Mouse (Mus musculus): ENCODE data around the gene Olfml1. TPM values are rescaled to one million over a fixed set of nuclear protein-coding genes. Genes with fewer than 3 reads are reported as not detected.

Gene Olfml1
- polyA plus RNA-seq, 1 experiment, result 20.0 TPM

- DNase-seq (ENCODE audit: low spot score), result peak; percentile 88
Measured at GRCm38 (mm10) chr7:107594857-107595402, 27.7 kb downstream of the Olfml1 start, which contains the start of gene Ppfibp2. Gene Ppfibp2, plus strand, starts transcription at chr7:107595207.

GRCm38 (mm10) chr7:107595426-107595825, 28.2 kb downstream of the Olfml1 start:
- DNase-seq (ENCODE audit: low spot score), result no peak

GRCm38 (mm10) chr7:107596753-107597152, 29.5 kb downstream of the Olfml1 start:
- no peak for DNase-seq (ENCODE audit: low spot score)

DNA sequence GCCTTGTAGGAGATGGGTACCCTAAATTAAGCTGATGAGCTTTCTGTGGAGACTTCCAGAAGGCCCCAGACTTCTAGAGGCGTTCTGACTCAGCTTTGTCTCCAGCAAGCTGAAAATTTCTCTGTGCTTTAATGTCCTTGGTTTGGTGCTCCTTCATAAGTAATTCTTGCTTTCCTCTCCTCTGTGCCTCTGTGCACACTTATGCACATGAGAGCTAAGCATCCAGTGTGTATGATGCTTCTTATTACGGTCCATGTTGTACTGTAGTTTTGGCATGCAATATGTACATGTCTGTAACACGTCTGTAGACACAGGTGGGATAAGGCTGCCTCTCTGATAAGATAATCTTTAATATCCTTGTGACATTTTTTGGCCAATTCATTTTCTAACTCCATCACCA, 30.7 kb downstream of the Olfml1 start:
- no peak for DNase-seq (ENCODE audit: low spot score)

GRCm38 (mm10) chr7:107600651-107601050, 33.4 kb downstream of the Olfml1 start:
- no peak for DNase-seq (ENCODE audit: low spot score)

GRCm38 (mm10) chr7:107602505-107602904, 35.3 kb downstream of the Olfml1 start:
- no peak for DNase-seq (ENCODE audit: low spot score)

DNA sequence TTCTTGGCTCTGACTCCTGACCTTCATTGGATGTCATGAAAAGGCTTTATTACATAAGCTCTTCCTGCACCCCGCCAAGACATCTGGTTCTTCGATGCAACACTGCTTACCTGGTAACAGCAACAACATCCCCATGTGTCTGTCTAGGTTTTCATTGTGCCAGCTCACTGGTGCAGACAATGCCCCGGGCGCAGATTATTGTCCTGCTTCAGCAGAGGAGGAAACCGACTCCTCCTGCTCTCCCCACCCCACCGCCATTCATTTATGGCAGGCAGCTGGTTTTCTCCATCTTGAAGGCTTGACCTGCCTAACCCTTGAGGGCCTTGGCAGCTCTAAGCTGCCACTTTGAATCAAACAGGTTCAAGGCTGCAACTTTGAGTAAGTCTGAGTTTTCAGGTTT, 35.7 kb downstream of the Olfml1 start:
- DNase-seq (ENCODE audit: low spot score), result no peak

DNA sequence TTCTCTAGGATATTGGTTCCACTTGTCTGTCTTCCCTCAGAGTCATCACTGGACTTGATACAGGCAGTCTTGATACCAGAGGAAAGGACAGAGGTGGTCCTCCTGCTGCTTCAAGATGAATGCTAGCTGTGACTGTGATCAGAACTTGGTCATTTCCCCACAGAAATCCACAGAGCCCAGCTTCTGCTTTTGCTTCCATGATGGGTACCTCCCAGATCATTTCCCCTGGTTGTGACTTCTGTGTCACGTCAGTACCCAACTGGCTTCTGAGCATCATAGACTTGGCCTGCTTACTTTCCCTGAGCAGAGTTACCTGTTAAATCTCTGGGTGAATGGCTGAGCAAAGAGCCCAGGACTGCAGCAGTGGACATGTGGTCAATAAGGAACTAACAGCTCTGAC, 40.5 kb downstream of the Olfml1 start:
- no peak for DNase-seq (ENCODE audit: low spot score)

- no peak for DNase-seq (ENCODE audit: low spot score)
Measured at GRCm38 (mm10) chr7:107609622-107610255, 42.5 kb downstream of the Olfml1 start.

- no peak for DNase-seq (ENCODE audit: low spot score)
Measured at GRCm38 (mm10) chr7:107610880-107611279, 43.6 kb downstream of the Olfml1 start.

- no peak for DNase-seq (ENCODE audit: low spot score)
Measured at GRCm38 (mm10) chr7:107618028-107618992, 51.1 kb downstream of the Olfml1 start.

DNA sequence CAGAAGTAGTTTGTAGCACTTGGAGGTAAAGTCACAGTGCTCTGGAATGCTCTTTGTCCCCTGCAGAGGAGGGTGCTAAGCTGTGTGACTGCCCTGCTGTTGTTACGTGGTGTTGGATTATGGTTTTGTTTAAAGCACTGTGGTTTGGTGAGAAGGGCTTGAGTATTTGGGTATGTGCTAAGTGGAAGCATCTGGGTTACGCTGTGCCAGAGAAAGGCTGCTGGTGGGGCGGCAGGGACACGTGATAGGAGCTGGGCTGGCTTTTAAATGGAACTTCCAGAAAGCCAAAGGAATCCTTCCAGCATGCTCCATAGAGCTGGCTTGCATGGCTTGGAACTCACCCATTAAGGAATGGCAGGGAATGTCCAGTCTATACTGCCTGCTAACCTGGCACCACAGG, 52.0 kb downstream of the Olfml1 start:
- no peak for DNase-seq (ENCODE audit: low spot score)

- no peak for DNase-seq (ENCODE audit: low spot score)
Measured at GRCm38 (mm10) chr7:107620137-107620536, 52.9 kb downstream of the Olfml1 start.

GRCm38 (mm10) chr7:107624432-107624831, 57.2 kb downstream of the Olfml1 start:
- no peak for DNase-seq (ENCODE audit: low spot score)

DNA sequence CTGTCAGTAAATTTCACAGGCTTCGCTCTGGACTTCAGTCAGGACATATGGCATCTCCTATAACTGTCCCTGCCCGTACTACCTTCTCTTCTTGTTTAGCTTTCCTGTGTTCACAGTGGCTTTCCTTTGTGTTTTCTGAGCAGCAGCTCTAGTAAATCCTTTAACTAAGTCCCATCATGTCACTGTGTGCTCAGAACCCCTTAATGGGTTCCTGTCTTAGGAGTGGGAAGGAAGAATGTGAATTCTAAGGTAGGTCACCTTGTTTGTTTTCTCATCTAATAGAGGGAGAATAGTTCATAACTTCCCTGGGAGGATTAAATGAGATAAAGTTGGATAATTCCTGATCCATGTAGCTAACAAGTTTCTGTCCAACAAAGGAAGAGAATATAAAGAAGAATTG, 57.8 kb downstream of the Olfml1 start, which contains the start of gene 5330417H12Rik:
5330417H12Rik (minus strand) TSS at position 101 of the 400 bp plus-strand sequence.
- DNase-seq (ENCODE audit: low spot score), result no peak

DNA sequence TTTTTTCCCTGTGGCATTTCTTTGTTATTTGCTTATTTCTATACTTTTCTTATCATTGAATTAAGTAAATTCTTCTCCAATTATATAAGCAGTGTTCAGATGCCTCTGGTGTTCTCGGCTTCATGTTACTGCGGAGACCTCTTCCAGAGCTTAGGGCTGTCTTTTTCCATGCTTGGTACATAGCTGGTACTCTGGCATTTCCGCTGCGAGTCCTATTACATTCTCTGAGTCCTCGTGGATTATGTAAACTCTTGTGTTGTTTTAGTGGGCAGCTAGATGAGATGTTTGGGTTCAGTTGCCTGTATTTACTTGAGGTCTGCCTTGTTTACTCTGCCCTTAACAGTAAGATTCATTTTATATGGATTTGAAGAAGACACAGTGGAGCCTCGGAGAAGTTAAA, 58.5 kb downstream of the Olfml1 start:
- DNase-seq (ENCODE audit: low spot score), result no peak

- DNase-seq (ENCODE audit: low spot score), result no peak
Measured at GRCm38 (mm10) chr7:107628383-107628782, 61.1 kb downstream of the Olfml1 start.

DNA sequence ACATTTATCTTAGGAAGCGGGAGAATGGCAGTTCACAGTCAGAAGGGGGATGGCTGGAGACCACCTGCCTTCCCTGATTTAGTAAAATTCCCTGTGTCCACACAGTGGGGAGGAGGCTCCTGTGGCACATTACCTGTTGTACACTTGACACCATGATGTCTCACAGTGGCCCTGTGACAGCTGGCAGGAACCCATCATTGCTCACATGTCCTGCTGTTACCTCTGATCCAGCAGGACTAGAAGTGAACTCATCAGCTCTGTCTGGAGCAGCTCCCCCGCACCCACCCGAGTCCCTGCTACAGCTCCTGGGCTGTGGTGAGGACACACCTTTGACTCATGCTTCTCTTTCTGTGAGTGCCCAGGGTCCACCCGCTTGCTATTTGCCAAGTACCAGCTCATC, 66.0 kb downstream of the Olfml1 start:
- no peak for DNase-seq (ENCODE audit: low spot score)

GRCm38 (mm10) chr7:107637398-107637797, 70.2 kb downstream of the Olfml1 start:
- no peak for DNase-seq (ENCODE audit: low spot score)

DNA sequence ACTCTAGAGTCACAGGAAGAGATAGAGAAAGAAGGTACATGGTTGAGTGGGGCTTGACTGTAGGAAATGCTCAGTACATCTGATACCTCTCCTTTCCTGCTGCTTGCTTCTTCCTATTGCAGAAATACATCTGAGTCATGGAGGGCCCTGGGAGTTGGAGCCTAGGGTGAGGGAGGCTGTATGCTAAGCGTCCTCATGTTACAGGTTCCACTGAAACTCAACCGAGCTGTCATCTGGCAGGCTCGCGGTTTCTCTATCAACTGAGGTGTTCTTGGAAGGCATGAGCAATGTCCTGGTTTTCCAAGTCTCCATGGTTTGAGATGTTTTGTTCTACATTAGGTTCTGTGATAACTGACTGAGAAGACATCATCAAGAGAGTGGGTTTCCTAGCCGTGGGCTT, 70.8 kb downstream of the Olfml1 start:
- no peak for DNase-seq (ENCODE audit: low spot score)

Measured in urinary bladder, adult 2 months (tissue).